Mouse (Mus musculus) common myeloid progenitor, adult 5-6 weeks (primary cell): ENCODE results near the gene Acot9. TPM values are rescaled to one million over a fixed set of nuclear protein-coding genes. Genes with fewer than 3 reads are reported as not detected.

Experiments used
- ATAC-seq: replicated peaks from 2 replicates; pipeline ENCODE4 v1.8.0; 2016; ENCODE audit warnings: low read depth, mild to moderate bottlenecking, moderate TSS enrichment, inconsistent platforms; ENCODE audit not compliant: poor library complexity, severe bottlenecking
- total RNA-seq: library from RNA; stranded (forward); fragments of 200-1000, 187-1606 nt; gene quantifications from 2 replicates; pipeline ENCODE4 v1.2.3, GENCODE M21; 2017

Acot9 gene
- total RNA-seq, result 29.0 and 47.8 TPM in 2 replicates

GRCm38 (mm10) chrX:155262235-155262914 is at the start of gene Acot9:
TSS of gene Acot9 (plus strand) at chrX:155262443.
- peak; percentile 98 for ATAC-seq

DNA sequence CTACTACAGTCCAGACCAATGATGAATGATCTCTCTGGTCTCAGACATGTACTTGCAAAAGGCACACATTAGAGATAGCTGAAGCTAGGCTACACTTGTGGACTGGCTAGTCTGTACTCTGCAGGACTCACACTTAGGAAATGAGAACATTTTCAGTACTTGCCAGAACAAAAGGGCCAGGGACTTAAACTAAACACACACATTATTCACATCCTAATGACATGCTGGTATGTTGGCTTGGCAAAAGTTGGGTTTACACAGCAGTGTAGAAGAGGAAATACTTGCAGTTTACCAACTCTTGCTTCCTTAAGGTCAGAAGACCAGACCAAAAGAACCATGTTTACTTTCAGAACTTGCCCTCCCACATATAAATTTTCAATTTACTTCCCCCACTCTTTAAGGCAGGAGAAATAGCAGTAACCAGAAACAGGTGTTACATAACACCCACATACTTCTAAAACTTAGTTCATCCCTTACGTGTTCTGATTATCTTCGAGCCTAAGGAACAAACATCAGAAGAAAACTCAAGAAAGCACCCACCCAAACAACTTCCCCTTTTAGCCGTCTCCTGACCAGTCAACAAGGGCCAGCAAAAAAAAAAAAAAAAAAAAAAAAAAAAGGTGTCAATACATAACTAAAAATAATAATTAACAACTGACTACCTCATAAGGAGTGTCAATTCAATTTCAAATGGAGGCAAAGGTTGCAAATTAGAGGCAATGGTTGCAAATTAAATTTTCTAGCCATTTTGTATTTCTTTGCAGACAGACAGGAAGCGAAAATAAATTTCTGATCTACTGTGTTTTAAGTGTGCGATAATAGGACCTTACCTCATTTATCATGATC is 47.7 kb upstream of the Acot9 start:
- no peak for ATAC-seq

- ATAC-seq, result peak; percentile 37
Measured at GRCm38 (mm10) chrX:155215501-155216248, 46.6 kb upstream of the Acot9 start.

DNA sequence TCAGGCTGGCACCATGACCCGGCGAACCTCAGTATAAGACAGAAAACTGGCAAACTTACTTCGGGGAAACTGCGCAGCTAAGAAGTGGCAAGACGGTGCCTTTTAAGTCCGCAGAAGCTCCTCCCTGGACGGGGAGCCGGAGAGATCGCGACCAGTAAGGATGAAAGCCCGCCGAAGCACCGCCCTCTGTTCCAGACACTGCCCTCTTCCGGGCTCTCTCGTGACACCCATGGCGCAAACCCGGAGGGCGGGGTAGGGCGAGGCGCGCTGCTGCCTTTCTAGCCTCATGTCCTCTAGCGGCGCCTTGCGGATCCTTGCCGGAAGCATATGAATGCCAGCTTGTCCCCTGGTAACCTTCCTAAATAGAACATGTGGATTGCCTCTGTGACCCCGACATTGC is 46.0 kb upstream of the Acot9 start, which contains the start of gene Sat1:
TSS of gene Sat1 (minus strand) at position 179 of the 400 bp plus-strand sequence.
- ATAC-seq, result peak; percentile 94

DNA sequence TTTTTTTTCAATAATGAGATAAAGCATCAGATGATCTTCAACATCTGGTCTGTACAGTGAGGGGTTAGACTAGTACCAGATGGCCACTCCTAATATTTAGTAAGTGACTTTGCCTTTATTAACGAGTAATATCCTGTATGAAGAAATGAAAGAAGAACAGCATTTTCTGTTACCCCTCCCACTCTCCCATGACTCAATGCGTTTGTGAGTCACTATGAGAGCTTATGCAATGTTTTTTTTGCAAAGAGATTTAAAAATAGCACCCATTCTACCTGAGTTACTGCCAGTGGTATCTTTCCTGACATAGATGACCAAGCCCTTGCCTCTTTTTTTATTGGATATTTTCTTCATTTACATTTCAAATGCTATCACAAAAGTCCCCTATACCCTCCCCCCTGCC is 44.0 kb upstream of the Acot9 start:
- no peak for ATAC-seq

GRCm38 (mm10) chrX:155256856-155257255 is 5.4 kb upstream of the Acot9 start:
- no peak for ATAC-seq

GRCm38 (mm10) chrX:155262915-155263252 is 641 bp downstream of the Acot9 start:
- ATAC-seq, result peak; percentile 19

DNA sequence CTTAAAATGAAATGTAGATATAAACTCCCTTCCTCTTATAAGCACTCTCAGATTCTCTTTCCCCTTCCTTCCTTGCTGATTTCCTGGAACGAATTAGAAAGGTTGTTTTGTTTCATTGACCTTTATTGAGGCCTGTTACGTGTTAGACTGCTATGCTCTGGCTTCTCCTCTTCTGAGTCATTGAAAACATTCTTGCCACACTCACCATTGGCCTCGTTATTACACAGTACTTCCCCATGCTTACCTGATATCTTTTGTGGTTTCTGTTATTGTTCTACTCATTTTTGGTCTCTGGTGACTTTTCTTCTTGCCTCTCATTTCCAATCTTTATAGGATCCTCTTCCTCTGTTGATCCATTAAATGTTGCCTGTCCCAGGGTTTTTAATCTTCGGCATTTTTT is 16.2 kb downstream of the Acot9 start:
- 0 out of 2 replicates have a peak, but pooled peaks have one; percentile 40 for ATAC-seq

- peak; percentile 100 for ATAC-seq
Measured at GRCm38 (mm10) chrX:155280427-155281044, 18.3 kb downstream of the Acot9 start.

DNA sequence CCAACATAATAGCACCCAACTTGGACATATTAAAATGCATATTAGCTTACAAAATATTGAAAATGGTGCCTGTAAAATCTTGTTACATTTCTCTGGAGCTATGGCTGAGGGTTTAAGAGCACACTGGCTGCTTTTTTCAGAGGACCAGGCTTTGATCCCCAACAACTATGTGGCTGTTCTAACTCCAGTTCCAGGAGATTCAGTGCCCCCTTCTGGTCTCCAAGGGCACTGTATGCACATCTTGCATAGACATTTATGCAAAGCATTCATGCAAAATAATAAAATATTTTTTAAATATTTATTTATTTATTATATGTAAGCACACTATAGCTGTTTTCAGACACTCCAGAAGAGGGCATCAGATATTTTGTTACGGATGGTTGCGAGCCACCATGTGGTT is 44.1 kb downstream of the Acot9 start:
- ATAC-seq, result peak; percentile 62; the same call in 1 of the 2 replicates

DNA sequence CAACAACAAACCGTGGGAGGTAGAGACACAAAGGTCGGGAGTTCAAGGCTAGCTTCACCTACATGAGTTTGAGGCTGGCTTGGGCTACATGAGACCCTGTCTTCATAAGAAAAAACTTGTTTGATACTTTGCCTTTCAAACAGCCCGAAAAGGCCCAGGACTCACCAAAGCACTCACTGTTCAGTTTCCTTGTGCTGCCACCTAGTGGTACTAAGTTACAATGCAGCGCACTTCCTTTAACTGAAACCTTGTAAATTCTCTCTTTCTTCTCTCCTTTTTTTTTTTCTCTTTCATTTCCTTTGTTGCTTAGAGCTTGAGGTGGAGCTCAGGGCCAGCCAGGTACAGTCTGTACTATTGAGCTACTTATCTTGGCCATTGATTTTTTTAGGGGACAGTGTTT is 55.8 kb downstream of the Acot9 start:
- peak; percentile 91 for ATAC-seq

DNA sequence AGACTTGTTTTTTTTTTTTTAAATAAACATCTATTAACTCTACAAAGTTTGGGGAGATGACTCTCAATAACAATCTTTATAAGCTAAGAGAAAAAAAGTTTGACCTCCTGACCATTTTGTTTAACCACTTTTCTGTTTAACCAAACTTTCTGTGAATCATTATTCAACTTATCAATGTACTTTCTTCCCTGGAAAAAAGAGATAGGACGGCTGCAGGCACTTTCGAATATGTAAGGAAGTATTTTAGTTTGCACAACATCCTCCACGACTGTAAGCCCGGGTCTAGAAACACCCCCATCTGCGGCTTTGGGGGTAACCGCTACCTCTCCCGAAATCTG is 75.3 kb downstream of the Acot9 start:
- no peak for ATAC-seq

GRCm38 (mm10) chrX:155337905-155338721 is 75.9 kb downstream of the Acot9 start:
- ATAC-seq, result peak; percentile 93

DNA sequence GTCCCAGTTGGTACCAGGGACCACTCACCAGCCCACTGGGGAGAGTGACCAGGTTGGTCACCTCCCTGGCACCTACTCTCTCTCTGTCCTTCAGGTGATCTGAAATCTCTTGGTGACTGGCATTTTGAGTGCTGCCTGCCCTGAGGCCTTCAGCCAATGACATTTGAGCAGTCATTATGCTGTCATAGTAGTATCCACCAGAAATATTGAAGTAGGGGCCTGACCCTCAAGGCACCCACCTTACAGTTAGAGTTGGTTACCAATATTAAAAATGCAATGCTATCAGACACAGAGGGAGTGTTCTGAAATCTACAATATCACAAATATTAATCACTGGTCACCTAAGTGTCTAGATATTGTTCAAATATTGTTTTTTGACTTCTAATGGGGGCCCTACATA is 78.4 kb downstream of the Acot9 start, which contains the start of gene Prdx4:
TSS of gene Prdx4 (minus strand) at position 101 of the 400 bp plus-strand sequence.
- no peak for ATAC-seq

GRCm38 (mm10) chrX:155346249-155346648 is 84.0 kb downstream of the Acot9 start:
- peak; percentile 50; the same call in 1 of the 2 replicates for ATAC-seq
